Mouse (Mus musculus): ENCODE results near the gene Wdr41.
A peak's percentile ranks its signal among the peaks of the same experiment; 100 is the strongest.

DNA sequence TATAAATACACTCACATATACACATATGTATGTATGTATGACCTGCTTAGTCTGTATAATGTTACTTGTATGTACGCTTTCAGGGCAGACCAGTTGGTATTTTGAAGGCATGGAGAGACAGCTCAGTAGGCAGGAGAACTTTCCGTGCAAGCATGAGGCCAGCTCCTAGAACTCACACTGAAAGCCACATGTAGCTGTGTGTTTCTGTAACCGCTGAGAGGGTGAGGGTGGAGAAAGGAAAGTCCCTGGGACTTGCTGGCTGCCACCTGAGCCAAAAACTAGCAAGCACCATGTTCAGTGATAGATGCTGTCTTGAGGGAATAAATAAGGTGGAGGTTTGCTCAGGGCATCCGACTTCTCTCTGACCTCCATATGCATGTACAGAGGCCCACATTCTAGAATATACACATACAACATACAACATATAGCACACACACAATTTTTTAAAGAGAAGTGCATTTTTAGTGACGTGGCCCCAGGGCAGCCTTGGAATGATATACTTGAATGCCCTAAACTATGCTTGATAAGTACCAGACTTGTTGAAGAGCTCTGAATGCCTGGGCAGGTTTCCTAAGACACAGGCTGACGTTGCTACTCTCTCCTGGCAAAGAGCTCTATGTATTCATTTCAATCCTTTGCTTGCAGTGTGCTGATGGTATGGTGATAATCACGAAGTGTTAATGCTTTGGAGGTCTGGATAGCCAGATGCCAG, 35.6 kb downstream of the Wdr41 start:
- no peak for TF ChIP-seq CTCF (IDR thresholded peaks at IDR 0.05)
- peak; percentile 69 for TF ChIP-seq EP300 (IDR thresholded peaks at IDR 0.05)
